Mouse (Mus musculus) G1E (cell line): Measurements from ENCODE around the gene Gm5771.
"Not testable (repeated sequence)": the region's sequence is repeated elsewhere in the genome, so short reads cannot be mapped to it uniquely, and the experiment has no call there.

ENCODE experiments used
- CTCF ChIP-seq: IDR thresholded peaks from 2 replicates; pipeline ENCODE4 v1.5.1; 2012; ENCODE audit warnings: low read depth, low read length, inconsistent platforms, mixed read lengths
- GATA1 ChIP-seq: IDR thresholded peaks from 2 replicates; pipeline ENCODE4 v1.6.1; 2012; ENCODE audit warnings: borderline replicate concordance, low read length, inconsistent platforms, mixed read lengths
- TAL1 ChIP-seq: conservative IDR thresholded peaks from 2 replicates; pipeline ENCODE4 v1.6.1; 2012; ENCODE audit warnings: low read depth, low read length, inconsistent platforms, mixed read lengths

- TF ChIP-seq CTCF, GATA1, TAL1: not testable (repeated sequence)
Observed at GRCm38 (mm10) chr6:41442261-41442660, 50.1 kb downstream of the Gm5771 start.
